Mouse (Mus musculus) inflammation-experienced regulatory T-cells, adult 6 months (primary cell): ENCODE measurements around the gene Spata13. TPM values are rescaled to one million over a fixed set of nuclear protein-coding genes. Genes with fewer than 3 reads are reported as not detected.

Experiments used
- ATAC-seq: one replicate; pipeline ENCODE4 v1.8.0; 2017
- polyA plus RNA-seq, 3 experiments: library from polyadenylated mRNA; unstranded; fragments of 100-300 nt; shearing (Covaris generic); gene quantifications; one replicate each; pipeline ENCODE4 v1.2.1; 2017

The Spata13 gene
- polyA plus RNA-seq, 3 experiments from 2014 or later, result 87.6 to 120 (median 95.0) TPM

DNA sequence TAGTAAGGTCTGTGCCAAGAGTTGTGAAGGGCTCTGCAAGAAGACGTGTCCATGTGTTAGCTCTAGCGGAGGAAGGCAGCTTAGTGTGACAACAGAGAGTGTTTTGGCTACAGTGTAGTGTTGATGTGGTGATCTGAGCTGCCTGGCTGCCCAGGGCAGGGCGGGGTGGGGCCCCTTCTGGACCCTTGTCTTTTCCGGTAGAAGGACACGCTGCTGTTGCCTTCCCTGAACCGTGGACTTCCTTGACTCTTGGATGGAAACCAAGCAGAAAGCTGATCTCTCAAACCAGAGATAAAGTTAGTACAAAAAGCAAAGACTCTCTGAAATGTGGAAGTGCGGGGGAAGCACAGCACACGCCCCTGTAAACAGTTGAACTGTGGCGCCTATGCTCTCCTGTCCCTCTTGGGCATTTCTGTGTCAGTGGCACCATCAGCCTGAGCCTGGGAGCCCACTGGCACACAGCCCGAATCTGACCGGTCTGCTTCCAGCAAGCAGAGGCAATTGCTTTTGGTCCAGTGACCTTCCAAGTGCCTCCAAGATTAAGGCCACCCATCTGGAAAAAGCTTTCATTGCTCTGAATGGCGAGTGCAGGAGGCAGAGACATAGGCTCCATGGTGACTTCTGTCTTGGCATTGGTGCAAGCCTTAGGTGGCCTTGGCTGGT is 48.7 kb downstream of the Spata13 start:
- ATAC-seq, result no peak

DNA sequence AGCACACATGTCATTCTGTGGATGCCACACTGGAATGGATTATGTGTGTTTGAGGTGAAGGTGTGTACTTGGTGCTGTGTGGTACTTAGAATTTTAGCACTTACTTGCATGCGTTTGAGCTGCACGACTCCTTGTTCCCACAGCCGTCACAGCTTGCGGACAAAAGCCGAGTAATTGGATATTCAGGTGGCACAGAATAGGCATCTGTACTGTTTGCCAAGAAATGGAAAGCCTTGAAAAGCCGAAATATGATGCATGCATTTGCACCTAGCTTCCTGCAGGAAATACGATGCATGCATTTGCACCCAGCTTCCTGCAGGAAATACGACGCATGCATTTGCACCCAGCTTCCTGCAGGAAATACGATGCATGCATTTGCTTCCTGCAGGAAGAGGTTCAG is 50.2 kb downstream of the Spata13 start:
- no peak for ATAC-seq

DNA sequence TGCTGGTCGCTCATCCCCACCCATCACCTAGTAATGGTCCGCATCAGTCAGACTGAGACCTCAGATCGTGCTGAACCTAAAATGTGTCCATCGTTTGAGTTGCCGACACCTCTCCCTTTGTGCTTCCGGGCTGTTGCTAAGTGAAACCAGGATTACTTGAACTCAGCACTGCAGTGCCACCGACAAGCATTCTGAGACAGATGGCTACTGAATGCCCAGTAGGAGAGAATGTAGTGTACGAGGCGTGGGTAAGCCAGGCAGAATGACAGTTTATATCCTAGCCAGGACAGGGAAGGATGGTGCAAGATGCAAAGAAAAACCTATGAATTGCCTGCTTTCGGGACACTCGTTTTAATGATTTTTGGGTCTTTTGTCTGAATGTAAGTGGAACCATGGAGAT is 52.9 kb downstream of the Spata13 start:
- ATAC-seq, result no peak

DNA sequence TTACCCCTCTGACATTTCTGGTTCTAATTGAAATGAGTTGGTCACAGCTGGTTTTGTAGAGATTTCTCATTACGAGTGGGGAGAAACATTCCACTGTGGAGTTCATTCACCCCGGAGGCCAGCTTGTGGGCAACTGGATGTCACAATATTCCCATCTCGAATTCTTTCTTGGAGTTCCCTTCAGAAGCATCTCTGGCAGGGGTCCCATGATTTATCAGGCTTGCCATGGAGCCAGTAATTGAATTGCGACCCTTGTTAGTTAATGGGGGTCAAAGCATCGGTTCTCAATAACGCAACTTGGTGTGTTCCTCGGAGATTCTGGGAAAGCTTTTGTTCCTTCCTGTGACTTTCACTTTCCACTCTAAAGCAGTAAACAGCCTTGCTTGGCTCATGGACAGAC is 53.4 kb downstream of the Spata13 start:
- no peak for ATAC-seq

DNA sequence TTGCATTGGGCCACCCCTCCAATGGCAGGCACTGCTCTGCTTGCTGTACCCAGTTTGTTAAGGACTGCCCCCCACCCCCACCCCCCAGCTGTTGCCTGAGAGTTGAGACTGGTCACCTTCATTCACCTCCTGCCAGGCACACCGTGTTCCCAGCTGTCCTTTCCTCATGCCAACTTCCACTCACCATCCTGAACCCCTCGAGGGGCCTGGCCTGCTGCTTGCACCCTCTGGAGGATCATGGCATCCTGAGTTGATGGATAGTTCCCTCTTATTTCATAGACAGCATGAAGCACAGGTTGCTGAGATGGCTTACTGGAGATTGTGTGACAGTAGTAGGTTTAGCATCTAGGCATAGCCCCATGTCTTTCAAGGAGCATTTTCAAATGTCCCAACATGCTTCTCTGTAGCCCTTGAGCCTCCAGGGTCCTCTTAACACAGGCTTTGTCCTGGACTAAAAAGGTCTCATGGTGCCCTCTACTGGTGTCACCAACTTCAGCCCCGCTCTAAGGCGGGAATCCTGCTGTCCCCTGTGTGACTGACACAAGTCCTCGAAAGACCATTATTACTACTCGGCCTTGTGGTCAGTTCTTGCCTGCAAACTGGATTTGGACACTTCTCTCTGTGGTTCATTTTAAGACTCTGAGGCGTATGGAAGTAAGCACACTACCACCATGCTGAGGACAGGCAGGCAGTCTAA is 54.9 kb downstream of the Spata13 start:
- no peak for ATAC-seq

DNA sequence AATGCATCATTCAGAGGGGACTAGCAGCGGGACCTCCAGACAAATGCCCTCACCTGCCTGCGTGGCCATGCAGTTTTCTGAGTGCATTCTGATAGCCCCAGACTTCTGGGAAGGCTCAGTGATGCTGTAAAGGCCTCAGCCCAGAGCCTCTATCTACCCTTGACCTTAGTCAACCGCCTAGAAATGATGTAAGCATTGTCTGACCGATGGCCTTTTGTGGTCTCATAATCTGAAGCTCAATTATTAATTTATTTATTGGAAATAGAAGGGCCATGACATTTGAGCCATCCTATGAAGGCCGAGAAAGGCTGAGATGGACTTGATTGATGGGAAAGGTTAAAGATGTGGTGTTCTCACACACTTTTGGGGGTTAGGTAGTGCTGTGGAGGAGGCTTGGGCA is 56.0 kb downstream of the Spata13 start:
- no peak for ATAC-seq

DNA sequence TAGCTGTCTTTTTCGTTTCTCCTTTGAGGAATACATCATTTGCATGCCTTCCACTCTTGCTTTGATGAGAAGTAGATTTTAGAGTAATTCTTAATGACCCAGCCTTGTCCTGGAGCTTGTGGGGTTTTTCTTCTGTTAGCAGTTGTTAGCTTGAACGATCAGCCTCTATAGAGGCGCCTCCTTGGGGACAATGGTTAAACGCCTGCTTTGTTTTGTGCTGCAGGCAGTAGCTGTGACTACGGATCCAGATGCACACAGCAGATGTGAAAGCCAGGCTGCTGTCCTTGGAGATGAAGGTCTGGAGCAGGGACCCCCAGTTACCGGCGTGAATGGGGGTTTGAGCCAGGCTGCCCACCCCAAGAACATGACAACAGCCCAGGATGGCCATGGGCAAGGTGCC is 56.8 kb downstream of the Spata13 start:
- no peak for ATAC-seq

DNA sequence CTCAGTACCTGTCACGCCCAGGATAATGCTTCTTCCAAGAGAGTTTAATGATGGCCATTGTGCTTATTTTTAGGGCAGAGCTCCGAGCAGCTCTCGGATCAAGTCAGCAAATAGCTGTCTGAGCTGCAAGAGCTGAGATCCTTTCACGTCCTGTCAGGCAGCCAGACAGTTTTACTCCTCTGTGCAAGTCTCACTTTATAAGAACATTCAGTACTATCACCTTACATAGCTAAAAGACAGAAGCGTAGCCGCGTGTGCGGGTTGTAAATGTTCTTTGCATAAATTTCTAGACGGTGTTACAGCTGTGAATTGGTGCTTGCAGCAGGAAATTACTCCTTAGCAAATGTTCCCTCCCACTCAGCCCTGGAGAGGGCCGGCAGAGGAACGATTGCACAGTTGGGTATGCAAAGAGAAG is 59.3 kb downstream of the Spata13 start:
- ATAC-seq, result no peak

DNA sequence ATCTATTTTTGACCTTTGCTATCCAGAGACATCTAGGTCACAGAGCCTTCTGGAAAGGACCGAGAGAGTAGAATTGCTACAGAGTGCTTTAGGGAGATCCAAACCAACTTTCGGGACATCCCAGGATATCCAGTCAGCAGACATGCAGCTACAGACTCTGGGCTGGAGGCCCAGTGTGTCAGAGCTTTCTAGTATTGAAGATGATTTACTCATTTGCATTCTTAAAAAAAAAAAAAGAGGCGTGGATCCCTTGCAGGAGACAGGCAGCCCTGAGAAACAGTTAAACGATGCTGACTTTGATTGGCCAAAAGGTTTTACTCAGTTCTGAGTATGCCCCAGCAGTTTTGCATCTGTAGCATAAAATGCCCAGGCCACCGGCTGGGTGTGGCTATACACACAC is 59.9 kb downstream of the Spata13 start:
- ATAC-seq, result no peak

DNA sequence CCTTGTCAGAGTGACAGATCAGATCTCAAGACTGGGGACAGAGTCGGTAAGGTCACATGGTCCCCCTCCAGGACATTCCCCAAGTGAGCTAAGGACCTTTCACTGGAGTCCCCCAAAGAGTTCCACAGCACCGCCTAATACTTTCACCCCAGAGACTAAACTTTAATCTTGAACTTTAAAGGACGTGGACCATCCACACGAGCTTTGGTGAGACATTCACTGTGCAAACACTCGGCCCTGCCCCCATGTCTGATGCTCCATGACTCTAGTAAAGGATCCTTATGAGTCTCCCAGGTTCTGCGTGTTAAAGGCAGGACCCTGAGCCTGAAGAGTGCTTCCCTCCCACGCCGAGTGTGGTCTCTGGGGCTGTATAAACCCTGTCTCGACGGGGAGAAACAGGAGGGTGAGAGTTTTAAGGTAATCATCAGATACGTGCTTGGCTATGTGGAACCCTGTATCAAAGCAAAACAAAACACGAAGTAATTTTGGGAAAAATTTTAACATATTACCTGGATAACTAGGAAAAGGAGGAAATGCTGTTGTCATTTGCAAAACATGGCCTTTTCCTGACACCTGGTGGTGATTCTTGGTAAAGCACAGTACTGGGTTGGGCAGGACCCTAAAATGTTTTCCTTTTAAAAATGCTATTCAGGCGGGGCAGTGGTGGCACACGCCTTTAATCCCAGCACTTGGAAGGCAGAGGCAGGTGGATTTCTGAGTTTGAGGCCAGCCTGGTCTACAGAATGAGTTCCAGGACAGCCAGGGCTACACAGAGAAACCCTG is 60.6 kb downstream of the Spata13 start:
- ATAC-seq, result peak; percentile 58

DNA sequence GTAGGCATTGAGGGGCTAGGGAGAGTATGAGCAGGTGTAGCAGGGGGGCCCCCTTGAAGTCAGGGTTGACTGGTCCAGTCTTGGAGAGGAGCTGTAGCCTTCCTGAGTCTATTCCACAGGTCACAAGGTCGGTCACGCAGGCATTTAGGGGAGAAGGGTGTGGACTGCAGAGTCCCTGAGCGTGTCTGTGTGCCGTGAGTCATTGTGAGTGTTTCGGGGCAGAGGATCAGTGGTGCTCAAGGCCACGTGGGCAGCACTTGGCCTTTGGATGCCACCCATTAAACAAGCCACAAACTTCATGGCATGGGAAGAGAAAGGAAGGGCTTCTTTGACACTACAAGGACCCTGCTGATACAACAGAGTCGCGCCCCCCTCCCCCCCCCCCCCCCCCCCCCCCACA is 63.5 kb downstream of the Spata13 start:
- no peak for ATAC-seq

DNA sequence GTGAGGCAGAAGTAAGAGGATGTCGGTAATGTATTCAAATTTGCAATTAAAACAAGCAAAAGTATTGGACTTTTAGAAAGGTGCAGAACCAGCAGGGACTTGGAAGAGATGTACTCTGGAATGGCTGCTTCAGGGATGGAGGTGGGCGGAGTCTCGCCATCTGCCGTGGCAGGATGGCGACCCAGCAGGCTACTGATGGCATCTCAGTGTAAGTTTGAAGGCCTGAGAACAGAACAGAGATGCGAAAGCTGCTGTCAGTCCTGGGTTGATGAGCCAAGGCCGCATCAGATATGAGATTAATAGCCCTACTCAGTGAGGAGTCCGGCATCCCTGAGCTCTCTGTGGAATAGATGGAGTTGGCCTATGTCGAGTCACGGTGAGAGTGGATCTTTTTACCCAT is 65.2 kb downstream of the Spata13 start:
- no peak for ATAC-seq

DNA sequence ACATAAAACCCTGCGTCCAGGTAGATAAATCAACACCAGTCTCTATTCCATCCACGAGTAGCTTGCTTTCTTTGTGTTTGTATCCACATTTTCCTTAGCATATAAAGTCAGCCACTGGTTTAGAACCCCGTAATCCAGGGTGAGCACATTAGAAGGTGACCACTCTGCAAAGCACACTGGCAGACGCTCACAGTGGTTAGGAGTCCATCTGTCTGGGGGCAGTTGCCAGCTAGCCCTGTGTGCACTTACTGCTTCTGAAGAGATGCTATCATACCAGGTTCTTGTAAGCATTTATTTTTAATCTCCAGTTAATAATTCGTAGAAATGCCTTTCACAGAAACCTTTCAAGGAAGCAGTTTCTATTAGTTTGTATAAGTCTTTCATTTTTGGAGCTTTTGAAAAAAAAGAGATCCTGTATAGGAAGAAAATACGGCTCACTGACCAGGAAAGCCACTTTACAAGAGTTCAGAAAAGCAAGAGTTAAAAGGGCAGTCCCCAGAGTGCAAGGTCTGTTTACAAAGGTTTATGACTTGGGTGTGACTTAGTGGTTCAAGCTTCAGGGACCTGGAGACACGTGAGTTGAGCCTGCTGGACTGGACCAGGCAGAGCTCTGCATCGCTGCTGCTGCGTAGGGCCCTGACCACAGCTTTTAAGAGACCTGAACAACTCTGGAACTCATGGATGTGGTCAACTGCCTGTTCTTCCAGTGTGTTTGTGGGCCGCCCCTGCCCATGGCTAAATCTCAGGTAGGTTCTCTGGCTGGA is 68.8 kb downstream of the Spata13 start:
- no peak for ATAC-seq

DNA sequence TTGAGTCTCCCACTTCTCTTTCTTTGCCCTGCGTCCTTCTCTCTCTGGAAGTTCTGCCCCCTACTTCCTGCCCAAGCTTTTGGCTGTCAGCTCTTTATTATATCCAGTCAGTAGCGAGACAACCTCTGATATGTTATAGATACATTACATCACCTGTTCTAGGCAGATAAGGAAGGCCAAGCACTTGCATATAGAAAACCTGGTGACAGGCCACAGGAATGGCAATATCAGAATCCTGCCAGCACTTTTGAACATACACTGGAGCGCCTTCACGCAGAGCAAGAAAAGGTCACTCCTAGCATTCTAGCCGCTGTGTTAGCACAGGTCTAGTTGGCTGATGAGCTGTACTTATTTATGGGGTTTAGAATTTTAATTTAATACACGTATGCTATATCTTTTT is 70.7 kb downstream of the Spata13 start:
- ATAC-seq, result no peak

DNA sequence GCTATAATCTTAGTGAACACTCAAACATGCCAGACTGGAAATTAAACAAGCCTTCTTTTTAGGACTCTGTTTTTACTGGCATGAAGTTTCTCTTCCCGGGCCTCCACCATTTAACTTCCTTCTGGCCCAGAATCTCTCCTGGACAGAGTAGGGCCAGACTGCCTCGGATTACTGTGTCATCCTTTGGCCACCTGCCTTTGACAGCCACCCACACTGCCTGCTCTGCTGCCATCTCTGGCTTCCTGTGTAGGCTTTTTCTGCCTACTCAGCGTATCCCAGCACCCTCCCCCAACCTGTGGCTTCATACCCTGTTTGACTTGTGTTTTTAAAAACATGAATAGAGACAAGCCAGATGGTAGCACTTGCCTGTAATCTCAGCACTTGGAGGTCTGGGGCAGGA is 71.2 kb downstream of the Spata13 start:
- peak; percentile 79 for ATAC-seq

DNA sequence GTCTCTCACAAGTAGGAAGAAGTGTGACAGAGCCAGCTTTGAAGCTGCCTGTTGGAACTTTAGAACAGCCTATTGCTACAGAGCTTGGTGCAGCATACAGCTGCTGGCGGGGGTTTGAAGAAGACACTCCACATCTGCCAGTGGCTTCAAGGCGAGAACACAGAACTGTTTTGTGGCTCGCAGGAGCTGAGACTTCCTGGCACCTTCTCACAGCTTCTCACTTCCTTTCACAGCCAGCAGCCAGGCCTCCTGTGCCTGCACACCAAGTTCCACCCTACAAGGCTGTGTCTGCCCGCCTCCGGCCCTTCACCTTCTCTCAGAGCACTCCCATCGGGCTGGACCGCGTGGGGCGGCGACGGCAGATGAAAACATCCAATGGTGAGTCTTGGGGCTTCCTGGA is 75.4 kb downstream of the Spata13 start:
- peak; percentile 55 for ATAC-seq

DNA sequence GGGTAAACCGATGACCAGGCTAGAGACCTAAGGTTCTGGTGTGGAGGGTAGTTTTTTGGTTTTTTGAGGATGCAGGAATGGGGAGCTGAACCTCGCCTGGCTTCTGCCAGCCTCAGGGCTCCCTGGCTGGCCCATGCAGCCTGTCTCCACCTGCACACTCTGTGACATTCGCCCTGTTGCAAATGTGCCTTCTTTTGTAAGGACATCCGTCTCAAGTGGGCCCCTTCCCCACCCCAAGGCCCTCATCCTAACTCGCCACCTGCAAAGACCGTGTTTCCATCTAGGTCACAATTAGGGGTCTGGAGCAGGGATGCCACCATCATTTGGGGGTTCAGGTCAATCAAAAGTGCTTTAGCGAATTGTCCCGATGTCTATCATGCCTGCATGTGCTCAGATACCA is 75.9 kb downstream of the Spata13 start:
- no peak for ATAC-seq

DNA sequence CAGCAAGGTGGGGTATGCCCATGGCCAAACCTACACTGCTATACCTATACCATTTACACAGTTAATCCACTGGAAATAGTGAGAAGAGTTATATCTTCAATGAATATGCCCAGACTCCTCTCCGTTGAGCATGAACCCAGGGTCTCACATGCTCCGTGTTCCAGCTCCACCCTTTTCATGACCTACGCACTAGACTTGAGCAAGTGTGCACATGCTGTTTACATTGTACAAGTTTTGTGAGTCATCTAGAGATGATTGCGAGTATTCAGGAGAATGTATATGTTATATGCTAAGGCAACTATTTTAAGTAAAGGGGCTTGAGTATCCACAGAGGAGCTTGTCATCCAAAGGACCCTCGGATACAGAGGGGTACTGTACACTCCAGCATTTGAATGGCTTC is 77.4 kb downstream of the Spata13 start:
- peak; percentile 15 for ATAC-seq

DNA sequence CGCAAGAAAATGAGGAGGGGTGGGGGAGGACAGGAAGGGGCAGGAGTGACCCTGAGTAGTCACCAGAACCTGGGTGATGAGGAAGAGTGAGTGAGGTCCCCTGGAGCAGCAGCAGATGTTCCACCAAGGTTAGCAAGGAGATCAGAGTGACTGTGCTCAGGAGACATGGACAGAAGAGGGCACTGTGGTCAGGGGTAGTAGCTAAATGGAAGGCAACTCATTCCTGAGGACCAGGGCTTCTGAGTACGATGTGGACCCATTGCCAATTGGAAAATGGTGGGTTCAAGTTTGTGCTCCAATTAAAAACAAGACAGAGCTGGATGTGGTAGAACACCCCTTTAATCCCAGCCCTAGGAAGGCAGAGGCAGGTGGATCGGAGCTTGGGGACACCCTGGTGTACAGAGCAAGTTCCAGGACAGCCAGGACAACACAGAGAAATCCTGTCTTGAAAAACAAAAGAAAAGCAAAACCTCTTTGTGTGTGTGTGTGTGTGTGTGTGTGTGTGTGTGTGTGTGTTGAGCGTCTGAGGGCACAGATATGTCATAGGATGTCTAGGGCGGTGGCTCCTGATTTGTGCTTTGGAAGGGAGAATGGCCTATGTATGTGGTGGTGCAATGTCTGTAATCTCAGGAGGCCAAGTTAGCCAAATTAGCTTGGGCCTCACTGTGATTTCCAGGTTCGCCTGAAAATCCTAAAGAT is 77.9 kb downstream of the Spata13 start:
- ATAC-seq, result peak; percentile 25

DNA sequence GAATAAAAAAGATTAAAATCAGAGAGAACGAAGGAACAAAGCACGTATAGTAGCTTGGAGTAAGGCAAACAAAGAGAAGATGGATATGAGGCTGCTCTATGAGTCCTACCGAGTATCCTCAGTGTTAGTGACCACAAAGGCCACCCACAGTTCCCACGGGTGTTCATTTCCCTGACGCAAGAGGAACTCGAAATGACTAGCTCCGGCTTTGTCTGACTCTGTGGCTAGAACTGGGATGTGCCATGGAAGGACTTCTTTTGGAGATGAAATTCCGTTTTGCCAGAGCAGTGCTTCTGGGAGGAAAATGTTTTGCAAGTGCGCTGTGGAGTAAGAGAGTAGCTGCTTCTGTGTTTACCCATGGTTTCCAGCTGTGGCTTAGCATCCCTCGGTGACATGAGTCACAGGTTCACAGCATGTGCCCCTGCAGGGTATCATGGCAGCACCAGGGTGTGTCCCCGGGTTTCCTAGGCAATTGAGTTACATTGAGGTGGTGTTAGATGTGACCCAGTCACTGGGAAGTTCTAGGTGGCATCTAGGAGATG is 78.6 kb downstream of the Spata13 start:
- ATAC-seq, result peak; percentile 35

DNA sequence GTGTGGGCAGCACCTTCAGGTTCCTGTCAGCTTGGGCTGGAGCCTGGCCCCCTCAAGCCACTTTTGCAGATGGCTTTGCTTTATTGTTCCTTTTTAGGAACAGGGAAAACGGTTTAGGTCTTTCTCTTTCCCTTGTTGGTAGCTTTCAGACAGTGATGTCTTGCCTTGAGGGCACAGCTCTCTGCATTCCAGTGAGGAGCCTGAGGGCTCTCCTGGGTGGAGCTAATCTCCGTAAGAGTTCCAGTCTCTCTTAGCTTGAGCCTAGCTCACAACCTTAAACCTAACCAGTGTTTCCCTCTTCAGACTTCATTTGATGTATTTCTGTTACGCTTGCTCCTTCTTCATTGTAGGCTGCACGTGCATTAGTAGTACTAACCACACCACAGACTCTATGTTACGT is 81.9 kb downstream of the Spata13 start:
- no peak for ATAC-seq

DNA sequence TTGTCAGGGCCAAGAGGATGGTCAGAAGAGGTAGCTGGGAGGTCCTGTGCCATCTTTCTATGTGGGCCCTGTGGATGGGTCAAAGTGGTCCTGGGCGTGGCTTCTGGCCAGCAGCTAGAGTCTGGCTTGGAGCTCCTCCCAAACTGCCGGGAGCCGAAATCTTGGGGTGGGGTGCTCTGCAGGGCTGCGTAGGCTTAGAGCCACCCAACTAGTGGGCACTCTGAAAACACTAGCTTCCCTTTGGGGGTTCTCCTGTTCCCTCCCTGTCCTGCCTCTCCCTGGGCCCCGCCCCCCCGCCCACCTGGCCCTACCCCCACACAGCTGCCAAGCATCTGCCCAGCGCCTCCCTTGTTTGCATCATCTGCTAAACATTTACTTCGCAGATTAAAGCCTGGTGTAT is 87.5 kb downstream of the Spata13 start:
- peak; percentile 8 for ATAC-seq
